Mouse (Mus musculus): ENCODE results near the gene Cdkn1b.

The Cdkn1b gene

DNA sequence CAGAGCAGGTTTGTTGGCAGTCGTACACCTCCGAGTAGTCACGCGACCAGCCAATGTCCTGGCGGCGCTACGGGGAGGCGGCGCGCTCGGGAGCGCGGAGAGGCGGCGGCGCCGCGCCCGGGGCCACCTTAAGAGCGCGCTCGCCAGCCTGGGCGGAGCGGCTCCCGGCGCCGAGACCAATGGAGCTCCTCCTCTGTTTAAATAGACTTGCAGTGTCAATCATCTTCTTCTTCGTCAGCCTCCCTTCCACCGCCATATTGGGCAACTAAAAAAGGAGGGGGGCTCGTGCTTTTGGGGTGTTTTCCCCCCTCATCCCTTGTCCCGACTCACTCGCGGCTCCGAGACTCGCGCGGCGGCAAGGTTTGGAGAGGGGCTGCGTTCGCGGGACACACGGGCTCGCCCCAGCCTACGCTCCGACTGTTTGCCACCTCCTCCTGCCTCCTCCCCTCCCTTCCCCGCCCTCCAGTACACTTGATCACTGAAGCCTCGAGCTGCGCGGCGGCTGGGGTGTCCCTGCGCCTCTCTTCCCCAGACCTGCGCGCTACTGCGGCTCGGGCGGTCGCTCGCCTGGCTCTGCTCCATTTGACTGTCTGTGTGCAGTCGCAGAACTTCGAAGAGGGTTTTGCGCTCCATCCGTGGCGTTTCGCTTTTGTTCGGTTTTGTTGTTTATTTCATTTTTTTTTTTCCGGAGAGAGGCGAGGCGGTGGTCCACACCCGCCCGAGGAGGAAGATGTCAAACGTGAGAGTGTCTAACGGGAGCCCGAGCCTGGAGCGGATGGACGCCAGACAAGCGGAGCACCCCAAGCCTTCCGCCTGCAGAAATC, at the start of gene Cdkn1b:
Gene Cdkn1b, plus strand, starts transcription at position 212 of the 824 bp plus-strand sequence.
- peak; percentile 95 for DNase-seq (ENCODE audit: low read depth, low spot score)

DNA sequence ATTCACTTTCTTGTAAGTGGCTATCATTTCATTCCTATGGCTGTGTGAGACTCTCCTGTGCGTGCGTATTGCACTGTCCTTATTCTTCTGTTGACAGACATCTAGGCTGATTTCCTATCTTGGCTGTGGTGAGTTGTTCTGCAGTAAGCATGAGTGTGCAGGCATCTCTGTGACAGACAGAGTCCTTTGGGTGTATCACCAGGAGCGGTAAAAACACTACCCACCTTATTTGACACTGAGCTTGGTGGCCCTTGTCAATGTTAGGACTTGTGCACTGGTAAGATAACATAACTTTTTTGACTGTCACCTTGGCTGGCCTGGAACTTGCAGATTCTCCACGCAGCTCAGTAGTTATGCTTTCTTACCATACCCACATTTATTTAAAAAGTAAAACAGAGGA, 49.3 kb upstream of the Cdkn1b start:
- DNase-seq (ENCODE audit: low read depth, low spot score) = no peak

DNA sequence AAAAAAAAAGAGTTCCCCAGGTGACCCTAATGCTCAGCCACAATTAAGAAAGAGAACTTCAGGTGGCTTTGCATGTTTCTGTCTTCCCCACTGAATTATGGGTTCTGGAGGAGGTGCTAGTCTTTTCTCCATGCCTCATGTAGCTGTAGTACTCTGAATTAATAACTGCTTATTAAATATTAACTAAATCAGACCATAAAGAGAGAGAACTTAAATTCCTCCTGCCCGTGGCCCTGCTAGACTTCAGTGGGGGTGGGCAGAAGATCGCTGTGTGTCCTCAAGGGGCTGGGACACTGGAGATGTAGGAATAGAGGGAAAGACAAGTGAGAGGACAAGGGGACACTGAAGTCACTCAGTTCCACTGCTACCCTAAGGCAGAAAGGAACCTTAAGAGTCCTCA, 48.0 kb upstream of the Cdkn1b start:
- no peak for DNase-seq (ENCODE audit: low read depth, low spot score)

DNA sequence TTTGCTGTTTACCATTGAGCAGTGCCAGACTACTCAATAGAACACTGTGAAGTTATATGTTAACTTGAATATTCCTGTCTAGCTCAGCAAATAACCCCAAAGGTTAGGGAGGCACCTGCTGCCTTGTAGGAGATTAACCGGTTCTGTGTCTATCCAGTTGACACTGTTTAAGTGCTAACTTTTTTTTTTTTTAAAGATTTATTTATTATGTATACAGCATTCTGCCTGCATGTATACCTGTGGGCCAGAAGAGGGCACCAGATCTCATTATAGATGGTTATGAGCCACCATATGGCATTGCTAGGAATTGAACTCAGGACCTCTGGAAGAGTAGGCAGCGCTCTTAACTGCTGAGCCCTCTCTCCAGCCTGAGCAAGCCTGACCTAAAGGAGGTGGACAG, 47.2 kb upstream of the Cdkn1b start:
- peak; percentile 51 for DNase-seq (ENCODE audit: low read depth, low spot score)

DNA sequence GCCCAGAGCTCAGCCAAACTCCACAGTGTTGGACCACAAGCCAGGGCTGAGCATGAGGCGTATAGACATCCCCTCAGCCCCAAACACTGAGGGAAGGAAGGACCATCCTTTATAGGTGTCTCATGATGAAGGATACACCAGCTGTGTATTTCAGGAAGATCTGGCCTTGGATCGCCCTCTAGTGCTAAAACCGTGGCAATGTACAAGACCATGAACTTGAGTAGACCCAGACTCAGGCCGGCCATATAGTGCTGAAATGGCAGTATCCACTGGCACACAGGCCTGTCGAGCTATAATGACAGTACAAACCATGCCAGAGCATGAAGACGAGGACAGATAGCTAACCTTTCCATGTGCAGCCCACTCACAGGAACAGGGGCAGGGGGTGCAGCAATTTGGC, 43.4 kb upstream of the Cdkn1b start:
- peak; percentile 60 for DNase-seq (ENCODE audit: low read depth, low spot score)

DNA sequence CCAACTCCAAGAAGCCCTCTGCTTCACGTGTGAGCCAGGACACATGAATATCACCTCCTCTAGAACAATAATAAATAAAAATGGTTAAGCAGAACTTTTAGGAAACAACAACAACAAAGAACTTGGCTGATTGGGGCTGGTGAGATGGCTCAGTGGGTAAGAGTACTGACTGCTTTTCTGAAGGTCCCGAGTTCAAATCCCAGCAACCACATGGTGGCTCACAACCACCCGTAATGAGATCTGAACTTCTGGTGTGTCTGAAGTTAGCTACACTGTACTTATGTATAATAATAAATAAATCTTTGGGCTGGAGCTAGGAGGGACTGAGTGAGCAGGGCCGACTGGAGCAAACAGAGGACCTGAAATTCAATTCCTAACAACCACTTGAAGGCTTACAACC, 42.9 kb upstream of the Cdkn1b start:
- no peak for DNase-seq (ENCODE audit: low read depth, low spot score)

DNA sequence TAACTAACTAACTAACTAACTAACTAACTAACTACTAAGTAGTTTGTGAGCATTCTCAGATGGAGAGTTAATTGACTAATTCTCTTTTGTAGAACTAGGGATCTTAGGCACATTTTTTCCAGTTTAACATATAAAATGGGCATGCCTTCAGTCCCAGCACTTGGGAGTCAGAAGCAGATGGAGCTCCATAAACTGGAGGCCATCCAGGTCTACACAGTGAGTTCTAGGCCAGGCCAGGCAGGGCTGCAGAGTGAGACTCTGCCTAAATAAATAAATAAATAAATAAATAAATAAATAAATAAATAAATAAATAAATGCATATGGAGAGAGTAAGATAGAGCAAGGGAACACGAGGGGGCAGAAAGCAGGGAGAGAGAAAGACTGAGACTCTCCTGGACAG, 42.3 kb upstream of the Cdkn1b start:
- DNase-seq (ENCODE audit: low read depth, low spot score) = no peak

DNA sequence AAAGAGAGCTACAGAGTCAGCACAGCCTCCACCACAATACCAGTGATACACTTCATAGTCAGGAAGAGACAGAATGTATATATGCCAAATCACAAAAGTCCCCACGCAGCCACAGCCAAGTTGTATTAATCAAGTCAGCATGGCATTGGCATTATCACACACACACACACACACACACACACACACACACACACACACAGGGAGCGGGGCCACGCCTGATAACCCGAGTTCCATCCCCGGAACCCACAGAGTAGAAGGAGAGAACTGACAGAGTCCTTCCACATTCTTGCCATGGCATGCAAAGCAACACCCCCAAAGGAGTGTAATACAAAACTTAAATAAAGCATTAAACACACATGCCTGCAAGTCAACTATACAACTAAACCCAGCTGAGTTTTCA, 40.6 kb upstream of the Cdkn1b start:
- no peak for DNase-seq (ENCODE audit: low read depth, low spot score)

DNA sequence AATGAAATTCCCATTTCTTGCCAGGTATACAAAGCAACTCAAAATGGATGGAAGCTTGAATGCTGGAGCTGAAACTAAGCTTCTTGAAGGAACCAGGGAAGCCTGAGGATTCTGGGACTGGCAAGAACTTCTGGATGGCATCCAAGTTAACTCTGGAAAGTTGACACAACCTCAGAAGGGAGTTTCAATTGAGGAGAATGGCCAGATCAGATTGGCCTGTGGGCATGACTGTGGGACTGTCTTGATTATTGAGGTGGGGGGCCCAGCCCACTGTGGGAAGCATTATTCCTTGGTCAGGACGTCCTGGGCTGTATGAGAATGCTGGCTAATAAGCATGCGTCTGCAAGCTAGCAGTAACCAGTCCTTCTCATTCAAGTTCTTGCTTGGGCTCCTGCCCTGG, 40.2 kb upstream of the Cdkn1b start:
- DNase-seq (ENCODE audit: low read depth, low spot score) = no peak

DNA sequence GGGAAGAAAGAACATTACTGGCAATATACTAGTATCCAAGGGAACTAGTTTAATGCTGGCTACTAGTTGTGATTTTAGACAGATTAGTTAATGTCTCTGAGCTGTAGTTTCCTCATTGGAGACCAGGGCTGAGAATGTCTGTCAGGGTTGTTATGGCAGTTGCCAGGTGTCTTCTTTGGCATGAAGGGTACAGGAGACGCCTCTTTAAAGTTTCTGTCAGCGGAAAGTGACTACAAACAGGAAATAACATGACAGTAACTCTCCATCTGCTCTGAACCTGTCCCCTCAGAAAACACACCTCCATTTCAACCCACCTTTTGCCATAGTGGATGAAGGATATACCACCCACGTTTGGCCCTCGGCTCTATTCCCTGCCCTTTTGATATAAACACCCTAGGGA, 36.5 kb upstream of the Cdkn1b start:
- peak; percentile 41 for DNase-seq (ENCODE audit: low read depth, low spot score)

DNA sequence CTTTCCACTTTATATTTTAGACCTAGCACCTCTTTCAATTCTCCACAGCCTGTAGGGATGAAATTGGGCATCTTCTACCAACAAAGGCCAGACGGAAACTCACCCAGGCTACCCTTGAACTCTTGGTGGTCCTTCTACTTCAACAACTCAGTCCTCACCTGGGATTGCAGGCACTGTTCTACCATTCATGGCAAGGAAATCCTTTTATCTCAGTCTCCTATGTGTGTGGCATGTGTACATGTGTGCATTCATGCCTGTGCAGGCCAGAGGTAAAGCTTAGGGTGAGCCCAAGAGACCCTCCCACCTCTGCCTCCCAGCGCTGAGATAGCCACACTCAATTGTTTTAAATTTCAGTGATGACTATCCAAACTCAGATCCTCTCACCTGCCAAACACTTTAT, 34.7 kb upstream of the Cdkn1b start:
- DNase-seq (ENCODE audit: low read depth, low spot score) = no peak

DNA sequence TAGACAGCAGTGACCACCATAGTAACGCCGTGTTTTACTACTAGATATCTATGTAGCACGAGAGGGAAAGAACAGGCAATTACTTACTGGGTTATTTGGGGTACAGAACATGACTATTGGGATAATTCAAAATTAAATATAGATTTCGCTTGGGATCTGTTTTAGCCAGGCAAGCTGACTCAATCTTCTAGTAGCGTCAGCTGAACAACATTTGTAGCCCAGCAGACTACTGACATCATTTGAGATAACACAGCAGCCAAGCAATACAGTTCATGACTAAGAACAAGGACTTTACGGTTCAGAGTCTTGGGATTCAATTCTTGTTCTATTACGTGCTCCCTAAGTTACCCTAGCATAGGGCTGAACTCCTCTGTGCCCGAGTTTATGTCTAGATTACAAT, 33.7 kb upstream of the Cdkn1b start:
- no peak for DNase-seq (ENCODE audit: low read depth, low spot score)

DNA sequence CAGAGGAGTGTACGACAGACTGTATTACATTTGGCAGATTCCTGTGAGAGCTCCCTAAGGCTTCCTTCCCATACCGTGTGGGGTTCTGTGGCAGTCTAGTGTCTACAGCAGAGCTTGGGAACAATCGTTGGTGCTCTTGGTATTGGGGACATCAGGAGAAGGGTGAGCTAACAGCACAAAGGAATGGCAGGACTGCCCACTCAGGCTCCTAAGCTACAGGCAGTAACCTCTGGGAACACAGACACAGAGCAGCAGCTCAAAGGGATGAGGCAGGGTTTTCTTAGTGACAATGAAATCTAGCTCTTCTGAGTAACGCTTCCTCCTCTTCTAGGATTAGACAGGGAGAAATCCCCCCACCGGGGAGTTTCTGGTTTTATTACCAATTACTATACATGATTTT, 33.2 kb upstream of the Cdkn1b start:
- DNase-seq (ENCODE audit: low read depth, low spot score) = no peak

DNA sequence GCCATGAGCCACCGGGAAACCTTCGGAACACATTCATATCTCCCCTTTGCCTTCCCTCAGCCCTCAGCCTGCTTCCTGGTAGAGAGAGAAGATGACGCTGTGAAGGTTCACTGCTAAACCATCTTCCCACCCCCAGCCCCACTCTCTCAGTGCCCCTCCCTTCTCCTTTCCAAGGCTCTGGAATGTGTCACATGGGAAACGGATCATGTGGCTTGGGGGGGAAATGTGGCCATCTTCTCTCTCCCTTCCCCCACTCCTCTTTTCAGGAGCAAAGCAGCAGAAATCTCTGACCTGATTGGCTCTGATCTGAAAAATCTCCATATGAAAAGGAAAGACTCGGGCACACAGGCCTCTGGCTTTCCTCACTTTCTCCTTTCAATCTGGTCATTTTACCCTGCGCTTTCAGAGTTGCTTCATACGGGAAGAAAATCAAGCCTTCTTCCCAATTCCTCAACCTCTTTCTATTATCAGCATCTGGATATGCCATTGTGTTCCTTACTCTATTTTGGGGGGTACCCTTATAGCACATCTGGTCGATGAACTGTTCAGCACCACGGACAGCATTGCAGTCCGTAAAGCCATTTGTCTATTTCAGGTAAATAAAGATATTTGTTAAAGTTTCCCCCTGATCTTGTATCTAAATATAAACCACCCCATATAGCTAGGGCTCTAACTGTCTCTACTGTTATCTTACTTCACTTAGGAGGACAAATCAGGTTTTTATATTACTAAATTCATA, 32.3 kb upstream of the Cdkn1b start:
- DNase-seq (ENCODE audit: low read depth, low spot score) = no peak

DNA sequence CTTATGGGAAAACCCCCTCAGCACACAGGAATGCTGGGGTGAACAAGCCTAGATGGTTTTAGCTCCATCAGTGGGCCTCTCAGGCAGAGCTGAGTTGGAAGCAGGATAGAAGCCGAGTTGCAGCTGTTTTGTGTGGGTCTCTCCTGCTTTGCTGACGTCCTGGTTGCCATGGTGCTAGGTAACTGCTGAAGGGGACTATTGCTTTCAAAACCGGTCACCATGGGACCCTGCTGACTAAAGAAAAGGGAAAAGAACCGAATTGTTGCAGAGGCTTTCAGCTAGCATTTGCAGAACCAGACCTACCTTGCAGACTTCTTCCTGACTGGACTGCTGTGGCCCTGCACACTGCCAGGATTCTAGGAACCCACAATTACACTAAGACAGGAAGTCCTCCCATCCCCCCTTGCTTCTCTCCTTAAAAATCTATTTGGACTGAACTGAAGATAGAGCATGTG, 31.6 kb upstream of the Cdkn1b start:
- DNase-seq (ENCODE audit: low read depth, low spot score) = no peak

DNA sequence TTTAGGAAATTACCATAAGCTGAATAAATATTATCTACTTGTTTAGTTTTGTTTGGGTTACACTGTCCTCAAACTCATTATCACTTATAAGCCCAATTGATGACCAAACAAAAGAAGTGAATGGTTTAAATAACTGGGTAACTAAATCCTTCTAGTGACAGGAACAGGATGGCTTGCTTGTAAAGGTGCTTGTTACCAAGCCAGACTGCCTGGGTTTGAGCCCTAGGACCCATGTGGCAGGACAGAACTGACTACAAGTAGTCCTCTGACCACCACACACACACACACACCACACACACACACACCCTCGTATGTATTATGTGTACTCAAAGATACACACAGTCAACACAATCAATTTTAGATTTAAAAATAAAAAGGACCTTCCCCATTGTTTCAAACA, 30.4 kb upstream of the Cdkn1b start:
- no peak for DNase-seq (ENCODE audit: low read depth, low spot score)

DNA sequence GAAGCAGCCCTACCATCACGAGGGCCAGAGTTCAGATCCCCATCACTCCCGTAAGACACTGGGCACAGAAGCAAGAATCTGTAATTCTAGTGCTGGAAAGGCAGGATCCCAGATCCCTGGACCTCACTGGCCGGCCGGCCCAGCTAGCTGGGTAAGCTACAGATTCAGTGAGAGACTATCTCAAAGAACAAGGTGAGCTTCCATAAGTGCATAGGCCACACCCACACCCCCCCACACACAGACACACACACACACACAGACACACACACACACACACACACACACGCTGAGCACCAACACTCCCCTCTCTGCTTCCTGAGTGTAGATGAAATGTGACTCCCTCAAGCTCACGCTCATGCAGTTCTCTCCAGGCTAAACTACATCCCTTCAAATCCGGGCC, 29.8 kb upstream of the Cdkn1b start:
- DNase-seq (ENCODE audit: low read depth, low spot score) = no peak

DNA sequence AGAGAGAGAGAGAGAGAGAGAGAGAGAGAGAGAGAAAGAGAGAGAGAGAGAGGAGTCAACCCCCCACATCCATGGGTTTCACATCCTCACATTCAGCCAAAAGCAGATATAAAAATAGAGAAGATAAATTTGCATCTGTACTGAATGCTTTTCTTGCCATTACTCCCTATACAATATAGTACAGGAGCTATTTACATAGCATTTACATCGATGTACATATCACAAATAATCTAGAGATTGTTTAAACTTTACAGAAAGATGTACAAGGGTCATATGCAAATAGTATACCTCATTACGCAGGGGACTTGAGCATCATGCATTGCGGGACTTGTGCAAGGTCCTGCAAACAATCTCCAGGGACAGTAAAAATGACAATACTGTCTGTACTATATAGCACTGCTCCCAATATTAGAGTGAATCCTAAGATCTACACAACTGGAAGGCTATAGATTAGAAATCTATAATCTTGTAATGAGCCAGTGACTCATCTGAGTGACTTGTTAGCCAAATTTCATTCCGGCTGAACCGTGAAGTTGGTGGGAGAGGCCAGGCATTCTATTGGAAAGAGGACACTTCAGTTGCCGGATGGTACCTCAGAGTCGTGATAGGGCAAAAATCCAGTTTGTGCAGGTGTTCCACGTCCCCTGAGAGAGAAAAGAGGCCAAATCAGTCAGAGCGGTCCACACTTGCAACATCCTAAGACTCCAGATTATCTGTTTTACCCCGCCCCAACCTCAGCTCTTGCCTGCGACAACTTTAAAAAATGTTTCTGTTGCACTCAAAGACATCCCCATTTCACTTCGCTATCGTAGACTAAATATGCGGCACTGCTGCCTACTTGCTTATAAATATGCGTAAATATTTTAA, 23.4 kb upstream of the Cdkn1b start:
- no peak for DNase-seq (ENCODE audit: low read depth, low spot score)

DNA sequence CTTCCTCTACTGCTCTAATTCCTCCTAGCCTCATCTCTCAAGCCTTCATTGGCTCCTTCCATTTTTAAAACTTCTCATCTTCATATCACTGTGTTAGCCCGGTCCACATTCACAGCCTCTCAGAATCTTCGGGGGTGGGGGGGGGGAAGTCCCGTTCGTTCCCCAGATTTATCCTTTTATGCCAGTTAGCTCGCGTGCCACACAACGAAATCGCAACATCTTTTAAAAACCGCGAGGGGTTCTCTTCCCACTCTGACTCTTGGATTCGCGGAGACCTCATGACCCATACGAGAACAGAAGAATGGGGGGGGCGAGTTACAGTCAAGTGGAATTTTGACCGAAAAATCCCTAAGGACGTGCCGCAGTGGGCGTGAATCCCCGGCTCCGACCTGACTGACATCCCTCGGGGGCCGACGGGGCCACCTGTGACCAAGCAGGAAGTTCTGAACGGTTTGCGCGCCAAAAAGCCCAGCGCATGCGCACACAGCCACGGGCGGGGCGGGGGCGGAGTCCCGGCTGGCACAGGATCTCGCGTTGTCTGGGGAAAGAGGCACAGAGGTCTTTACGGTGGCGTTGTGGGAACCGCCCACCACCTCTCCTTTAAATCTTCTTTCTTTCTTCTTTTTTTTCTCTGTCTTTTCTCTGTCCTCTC, 22.6 kb upstream of the Cdkn1b start:
- DNase-seq (ENCODE audit: low read depth, low spot score) = peak; percentile 98

DNA sequence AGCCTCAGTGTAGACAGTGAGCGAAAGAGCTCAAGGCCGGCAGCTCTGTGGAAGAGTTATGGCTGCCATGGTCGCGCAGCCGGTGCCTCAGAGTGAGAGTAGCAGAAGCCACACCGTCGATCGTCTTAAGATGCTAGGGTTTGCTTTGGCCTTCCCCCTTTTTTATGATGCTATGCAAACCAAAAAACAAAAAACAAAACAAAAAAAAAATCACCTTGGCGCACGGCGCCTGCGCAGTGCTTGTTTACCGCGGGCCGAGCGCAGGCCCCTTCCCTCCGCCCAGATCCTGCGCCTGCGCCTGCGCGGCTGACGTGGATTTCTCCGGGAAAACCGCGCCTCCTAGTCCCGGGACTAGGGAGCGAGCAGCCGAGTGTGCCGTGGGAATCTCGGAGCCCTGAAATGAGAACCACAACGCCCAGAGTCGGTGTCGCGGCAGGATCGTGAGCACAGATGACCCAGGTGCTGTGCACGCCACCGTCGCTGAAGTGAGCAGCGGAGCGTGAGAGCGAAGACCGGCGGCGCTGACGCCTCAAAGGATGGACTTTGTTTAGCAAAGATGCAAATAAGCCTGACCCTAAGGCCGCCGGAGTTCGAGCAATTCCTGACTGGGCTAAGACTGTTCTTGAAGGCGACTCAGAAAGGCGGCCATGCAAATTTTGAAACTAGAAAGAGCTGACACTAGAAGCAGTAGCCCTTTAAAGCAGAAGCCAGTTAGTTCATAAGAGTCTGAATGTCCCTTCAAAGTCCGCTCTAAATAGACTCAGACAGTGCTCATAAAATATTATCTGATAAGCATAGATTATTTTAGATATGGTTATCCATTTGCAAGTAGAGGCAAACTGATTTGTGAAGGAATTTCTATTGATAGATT, 21.9 kb upstream of the Cdkn1b start, which contains the start of gene Gpr19:
Gene Gpr19, minus strand, starts transcription at position 484 of the 871 bp plus-strand sequence.
- DNase-seq (ENCODE audit: low read depth, low spot score) = peak; percentile 90

DNA sequence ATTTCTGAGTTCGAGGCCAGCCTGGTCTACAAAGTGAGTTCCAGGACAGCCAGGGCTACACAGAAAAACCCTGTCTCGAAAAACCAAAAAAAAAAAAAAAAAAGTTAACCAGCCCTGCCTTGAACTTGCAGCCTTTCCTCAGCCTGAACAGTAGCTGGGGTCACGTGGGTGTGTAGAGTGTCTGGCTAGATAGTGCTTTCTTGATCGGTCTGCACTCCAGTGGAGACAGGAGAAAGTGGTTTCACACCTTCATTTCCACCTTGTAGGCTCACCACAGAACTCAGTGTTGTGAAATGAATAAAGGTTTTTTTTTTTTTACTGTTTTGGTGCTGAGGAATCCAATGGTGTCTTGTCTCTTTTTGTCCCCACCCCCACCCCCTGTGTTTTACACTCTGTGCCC, 16.8 kb upstream of the Cdkn1b start:
- DNase-seq (ENCODE audit: low read depth, low spot score) = peak; percentile 45

Data from CD4-positive, CD25-positive, alpha-beta regulatory T cell, adult 2 months (primary cell).